Mouse (Mus musculus) CH12.LX (cell line): ENCODE measurements around the gene Dexi.

Source experiments
- CHD2 ChIP-seq: IDR thresholded peaks from 2 replicates; pipeline ENCODE4 v1.6.1; 2011; ENCODE audit warnings: low read length, improper control_type of control experiment
- CTCF ChIP-seq, 2 experiments: IDR thresholded peaks in 1 of 2; conservative IDR thresholded peaks in 1 of 2; 2 replicates each; pipeline ENCODE4 v1.5.1; 2011 to 2012; ENCODE audit warnings: low read depth in 2 of 2, low read length in 2 of 2, improper control_type of control experiment in 1 of 2, inconsistent platforms in 1 of 2, mild to moderate bottlenecking in 1 of 2, moderate library complexity in 1 of 2
- MAZ ChIP-seq: IDR thresholded peaks from 2 replicates; pipeline ENCODE4 v1.6.1; 2012; ENCODE audit warnings: low read depth, mild to moderate bottlenecking, inconsistent platforms, low read length, improper control_type of control experiment, moderate library complexity
- NELFE ChIP-seq: IDR thresholded peaks from 2 replicates; pipeline ENCODE4 v1.6.1; 2011; ENCODE audit warnings: low read depth, low read length, improper control_type of control experiment
- NRF1 ChIP-seq: IDR thresholded peaks from 2 replicates; pipeline ENCODE4 v1.6.1; 2014; ENCODE audit warnings: low read depth, mild to moderate bottlenecking, inconsistent platforms, low read length, improper control_type of control experiment, moderate library complexity
- POLR2A ChIP-seq: IDR thresholded peaks from 2 replicates; pipeline ENCODE4 v1.6.1; 2011; ENCODE audit warnings: low read depth, mild to moderate bottlenecking, improper control_type of control experiment, low read length
- SMC3 ChIP-seq: IDR thresholded peaks from 2 replicates; pipeline ENCODE4 v1.6.1; 2011; ENCODE audit warnings: low read depth, low read length, improper control_type of control experiment

GRCm38 (mm10) chr16:10511134-10511520, 31.7 kb downstream of the Dexi start:
- TF ChIP-seq POLR2A, result no peak
- no peak for TF ChIP-seq SMC3
- no peak for TF ChIP-seq CTCF (conservative IDR thresholded peaks at IDR 0.05 in 1 of 2, IDR thresholded peaks at IDR 0.05 in 1 of 2; ENCODE audit: low read depth in 2 of 2, low read length in 2 of 2)
- TF ChIP-seq NRF1, result no peak
- TF ChIP-seq MAZ, result no peak
- no peak for TF ChIP-seq NELFE
- no peak for TF ChIP-seq CHD2
